Mouse (Mus musculus) cortical plate, adult 2 months (tissue): ENCODE results near the gene Fat3. TPM values are rescaled to one million over a fixed set of nuclear protein-coding genes. Genes with fewer than 3 reads are reported as not detected.

Experiments
- H3K27ac ChIP-seq: fragments of 200-500 bp; 2 replicates; pipeline ENCODE4 v1.5.1; 2012; ENCODE audit warnings: low read length, control low read depth, inconsistent platforms; ENCODE audit not compliant: insufficient read depth
- H3K4me1 ChIP-seq: fragments of 200-500 bp; 2 replicates; pipeline ENCODE4 v1.6.1; 2011; ENCODE audit warnings: low read length; ENCODE audit not compliant: control insufficient read depth, insufficient read depth
- H3K4me3 ChIP-seq: fragments of 200-500 bp; 2 replicates; pipeline ENCODE4 v1.5.1; 2011; ENCODE audit warnings: mild to moderate bottlenecking, low read length, control low read depth; ENCODE audit not compliant: insufficient read depth
- CTCF ChIP-seq: fragments of 200-500 bp; IDR thresholded peaks from 2 replicates; pipeline ENCODE4 v1.5.1; 2011; ENCODE audit warnings: mild to moderate bottlenecking, control low read depth, low read length; ENCODE audit not compliant: insufficient read depth; ENCODE audit errors: extremely low read depth
- POLR2A ChIP-seq: fragments of 200-500 bp; IDR thresholded peaks from 2 replicates; pipeline ENCODE4 v1.6.1; 2011; ENCODE audit warnings: mild to moderate bottlenecking, low read length, control low read depth; ENCODE audit not compliant: insufficient read depth; ENCODE audit errors: extremely low read depth
- polyA plus RNA-seq: library from polyadenylated mRNA; depleted of rRNA; stranded (reverse); fragments of >200 nt; gene quantifications from 2 replicates; pipeline ENCODE4 v1.2.3, GENCODE M21; 2012; rRNA removed

The Fat3 gene
- polyA plus RNA-seq, result 25.5 and 26.8 TPM in 2 replicates

GRCm38 (mm10) chr9:16501186-16501711 lies at the start of gene Fat3:
Fat3 (minus strand) TSS chr9:16501285.
- Histone ChIP-seq H3K27ac (peak within 1 kb of the TSS; percentile 99), H3K4me3 (peak within 1 kb of the TSS; percentile 98), H3K4me1 (peaks cover 2% of the 10 kb centered on the region; the same call in 1 of the 2 replicates)
- TF ChIP-seq CTCF (no peak), POLR2A (no peak)

DNA sequence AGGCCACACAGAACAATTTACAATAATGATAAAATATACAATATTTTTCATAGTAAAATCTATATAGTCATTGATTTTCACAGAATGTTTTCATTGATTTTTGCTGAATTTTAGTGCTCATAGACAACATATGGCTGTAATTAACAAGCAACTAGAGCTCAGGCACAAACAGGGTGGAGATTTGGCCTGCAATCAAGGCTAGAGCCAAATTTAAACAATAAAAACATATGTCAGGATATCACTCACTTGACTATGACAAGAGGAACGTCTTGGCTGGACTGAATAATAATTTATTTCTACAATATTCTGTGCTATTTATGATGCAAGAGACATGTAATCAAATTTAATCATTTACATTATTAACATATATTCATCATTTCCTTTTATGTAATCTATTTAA lies 31.8 kb upstream of the Fat3 start:
- no peak for TF ChIP-seq POLR2A
- no peak for TF ChIP-seq CTCF
- Histone ChIP-seq H3K4me3 (no peak overlapping the region), H3K4me1 (no peaks in the 10 kb centered on the region), H3K27ac (no peak overlapping the region)

DNA sequence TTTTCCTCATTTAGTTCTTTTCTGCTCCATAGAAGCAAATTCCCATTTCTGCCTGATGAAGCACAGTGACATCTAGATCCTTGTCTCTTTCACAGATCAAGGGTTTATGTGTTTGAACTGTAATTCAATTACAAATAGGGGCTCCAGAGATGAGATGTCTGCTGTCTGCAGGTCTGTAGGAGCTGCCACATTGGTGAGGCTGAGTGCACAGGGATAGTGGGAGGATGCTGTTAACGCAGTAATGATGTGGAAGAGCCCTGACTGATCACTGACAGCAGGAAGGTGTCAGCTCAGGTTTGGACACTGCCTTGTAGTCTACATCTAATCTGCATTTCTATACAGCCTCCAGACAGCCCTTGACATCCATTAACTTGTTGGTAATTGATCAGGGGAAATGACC lies 16.5 kb upstream of the Fat3 start:
- H3K4me1 ChIP-seq, result no peaks in the 10 kb centered on the region
- no peak overlapping the region for H3K27ac ChIP-seq
- H3K4me3 ChIP-seq, result no peak overlapping the region
- no peak for TF ChIP-seq CTCF
- TF ChIP-seq POLR2A, result no peak

DNA sequence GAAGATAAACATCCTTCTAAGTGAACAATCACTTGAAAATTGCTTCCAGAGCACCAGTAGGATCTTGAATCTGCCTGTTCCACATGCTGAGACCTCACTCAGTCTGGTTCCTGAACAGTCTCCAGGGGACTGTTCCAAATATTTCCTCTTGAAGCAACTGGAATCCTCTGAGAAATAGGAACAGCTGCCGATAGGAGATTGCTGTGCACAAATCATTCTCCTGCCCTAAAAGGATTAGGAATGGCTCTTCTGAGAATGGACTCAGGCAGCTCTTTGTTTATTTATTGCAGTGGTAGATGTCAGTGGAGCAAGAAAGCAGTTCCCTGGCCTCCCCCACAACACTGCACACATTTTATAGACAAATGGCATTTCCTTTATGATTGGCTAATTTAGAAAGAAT lies 10.9 kb upstream of the Fat3 start:
- TF ChIP-seq CTCF (no peak), POLR2A (no peak)
- Histone ChIP-seq H3K4me1 (no peaks in the 10 kb centered on the region), H3K27ac (no peak overlapping the region), H3K4me3 (no peak overlapping the region)

- no peak for TF ChIP-seq POLR2A
- no peak for TF ChIP-seq CTCF
- Histone ChIP-seq H3K4me3 (no peak overlapping the region), H3K4me1 (peaks cover 2% of the 10 kb centered on the region; the same call in 1 of the 2 replicates), H3K27ac (no peak overlapping the region)
These were observed 2.7 kb upstream of the Fat3 start for GRCm38 (mm10) chr9:16503776-16504175.

DNA sequence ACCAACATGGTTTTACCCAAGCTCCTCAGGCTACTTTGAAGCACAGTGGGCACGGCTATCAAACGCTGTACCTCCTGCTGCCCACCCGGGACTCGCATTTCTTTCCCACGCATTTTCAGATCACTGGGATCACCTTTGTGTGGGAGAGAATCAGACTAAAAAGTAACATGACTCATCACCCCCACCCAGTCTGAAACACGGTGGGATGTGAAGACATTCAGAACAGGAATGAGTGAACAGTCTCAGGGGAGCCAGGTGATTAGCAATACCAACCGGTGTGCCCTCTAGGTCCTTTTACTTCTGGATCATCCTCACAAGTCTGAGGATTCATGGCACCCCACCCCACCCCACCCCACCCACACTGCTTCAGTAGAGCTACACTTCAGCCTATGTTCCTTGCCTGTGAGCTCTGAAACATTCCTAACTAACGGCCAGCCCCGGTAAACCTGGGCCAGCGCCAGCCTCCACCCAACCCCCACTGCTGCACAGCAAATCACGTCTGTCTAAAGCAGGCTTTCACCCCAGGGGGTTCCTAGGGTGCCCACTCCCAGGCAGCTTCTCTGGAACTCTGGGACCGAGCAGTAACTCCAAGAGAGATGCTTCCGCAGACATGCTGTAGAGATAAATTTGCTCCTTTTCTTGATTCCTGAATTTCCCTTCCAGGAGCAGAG lies 1.7 kb upstream of the Fat3 start:
- TF ChIP-seq POLR2A, result no peak
- no peak for TF ChIP-seq CTCF
- peak overlapping the region; percentile 98 for H3K4me3 ChIP-seq
- H3K27ac ChIP-seq, result peak overlapping the region; percentile 38
- peaks cover 2% of the 10 kb centered on the region; the same call in 1 of the 2 replicates for H3K4me1 ChIP-seq

DNA sequence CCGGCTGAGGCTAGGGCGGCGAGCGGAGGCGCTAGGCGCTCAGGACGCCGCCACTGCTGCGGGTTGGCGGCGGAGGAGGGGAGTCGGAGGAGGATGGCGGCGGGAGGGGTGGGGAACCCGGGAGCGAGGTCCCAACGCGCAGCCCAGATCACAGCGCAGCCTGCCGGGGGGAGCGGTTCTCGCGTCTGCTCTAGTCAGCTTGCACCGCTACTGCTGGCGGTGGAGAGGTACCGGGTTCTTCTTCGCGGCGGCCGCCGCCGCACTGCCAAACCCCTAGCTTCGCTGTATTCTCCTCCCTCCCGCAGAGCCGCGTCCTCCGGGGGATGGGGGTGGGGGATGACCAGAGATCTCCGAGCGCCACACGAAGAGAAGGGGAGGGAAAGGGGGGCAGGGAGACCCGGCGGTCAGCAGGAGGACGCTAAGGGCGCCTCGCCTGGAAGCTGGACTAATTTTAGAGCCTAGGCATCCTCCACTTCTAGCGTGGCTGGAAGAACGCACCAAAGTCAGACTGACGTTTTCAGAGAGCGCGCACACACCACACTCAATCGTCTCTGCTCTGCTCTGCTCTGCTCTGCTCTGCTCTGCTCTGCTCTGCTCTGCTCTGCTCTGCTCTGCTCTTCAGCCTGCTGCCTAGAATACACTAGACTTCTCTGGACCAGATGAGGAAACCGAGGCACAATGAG lies 1.0 kb upstream of the Fat3 start:
- Histone ChIP-seq H3K27ac (peak overlapping the region; percentile 99), H3K4me1 (peaks cover 2% of the 10 kb centered on the region; the same call in 1 of the 2 replicates), H3K4me3 (peak overlapping the region; percentile 98)
- TF ChIP-seq POLR2A (peak; percentile 16; the same call in 1 of the 2 replicates), CTCF (no peak)

- H3K4me1 ChIP-seq, result peaks cover 2% of the 10 kb centered on the region; the same call in 1 of the 2 replicates
- peak overlapping the region; percentile 98 for H3K4me3 ChIP-seq
- H3K27ac ChIP-seq, result peak overlapping the region; percentile 48; the same call in 1 of the 2 replicates
- TF ChIP-seq CTCF (0 out of 2 replicates have a peak, but pooled peaks have one; percentile 21), POLR2A (0 out of 2 replicates have a peak, but pooled peaks have one; percentile 10)
These were observed 501 bp downstream of the Fat3 start for GRCm38 (mm10) chr9:16500382-16501185.

- H3K27ac ChIP-seq, result 0 out of 2 replicates have a peak overlapping the region, but pooled peaks have one; percentile 48
- H3K4me1 ChIP-seq, result peaks cover 2% of the 10 kb centered on the region; the same call in 1 of the 2 replicates
- no peak for TF ChIP-seq POLR2A
- TF ChIP-seq CTCF, result no peak
- peak overlapping the region; percentile 98 for H3K4me3 ChIP-seq
These were observed 1.3 kb downstream of the Fat3 start for GRCm38 (mm10) chr9:16499621-16500381.
